Mouse (Mus musculus): ENCODE measurements at regions not wholly inside any gene's neighbourhood (a gene's known extent, or its start where the extent isn't known, plus 50 kb on each side); places are given as distances from the start of the nearest gene placed in this dataset.

GRCm38 (mm10) chr15:90021746-90022312 lies 180.2 kb upstream of the Syt10 start:
- TF ChIP-seq GATA1 (IDR thresholded peaks at IDR 0.05; ENCODE audit: borderline replicate concordance, low read length) (no peak), FLI1 (IDR thresholded peaks at IDR 0.05; ENCODE audit: low read length) (no peak)

Data from megakaryocyte, embryonic 14.5 days (primary cell).